Mouse (Mus musculus) left cerebral cortex, adult 18-20 months (tissue): Measurements from ENCODE around the gene Utf1. TPM values are rescaled to one million over a fixed set of nuclear protein-coding genes. Genes with fewer than 3 reads are reported as not detected.
A peak's percentile ranks its signal among the peaks of the same experiment; 100 is the strongest.

ENCODE experiments used
- DNase-seq, 2 experiments: peaks; one replicate each; pipeline ENCODE4 v3.0.0; 2021 to 2022; ENCODE audit warnings: low spot score in 2 of 2, mixed read lengths in 1 of 2
- total RNA-seq, 2 experiments: library from RNA; stranded (reverse); gene quantifications; 2 replicates each; pipeline ENCODE4 v1.2.3; 2021

Gene Utf1
- total RNA-seq, 2 experiments from 2014 or later, result not detected

- DNase-seq, result no peak
These were observed 6.5 kb upstream of the Utf1 start for GRCm38 (mm10) chr7:139937138-139937537.

- DNase-seq, result no peak
These were observed 5.8 kb upstream of the Utf1 start for GRCm38 (mm10) chr7:139937810-139938209.

GRCm38 (mm10) chr7:139940476-139941209 lies 2.9 kb upstream of the Utf1 start:
- DNase-seq, result no peak

GRCm38 (mm10) chr7:139944291-139945240 lies 977 bp downstream of the Utf1 start:
- DNase-seq, result no peak

GRCm38 (mm10) chr7:139945516-139945915 lies 1.9 kb downstream of the Utf1 start:
- DNase-seq, result no peak

- no peak for DNase-seq
These were observed 2.4 kb downstream of the Utf1 start for GRCm38 (mm10) chr7:139946032-139946431.

GRCm38 (mm10) chr7:139949893-139950282 lies 6.3 kb downstream of the Utf1 start:
- DNase-seq, result no peak

GRCm38 (mm10) chr7:139950283-139950971 lies 6.8 kb downstream of the Utf1 start:
- DNase-seq, result no peak

- DNase-seq, result no peak
These were observed 7.5 kb downstream of the Utf1 start for GRCm38 (mm10) chr7:139951079-139951478.

- DNase-seq, result no peak
These were observed 8.5 kb downstream of the Utf1 start for GRCm38 (mm10) chr7:139951991-139952633.

GRCm38 (mm10) chr7:139955505-139955904 lies 11.9 kb downstream of the Utf1 start:
- no peak for DNase-seq

- DNase-seq, result no peak
These were observed 13.1 kb downstream of the Utf1 start for GRCm38 (mm10) chr7:139956658-139957057.

GRCm38 (mm10) chr7:139957437-139957836 lies 13.8 kb downstream of the Utf1 start:
- DNase-seq, result no peak

GRCm38 (mm10) chr7:139957958-139958357 lies 14.4 kb downstream of the Utf1 start:
- no peak for DNase-seq

GRCm38 (mm10) chr7:139961141-139961540 lies 17.6 kb downstream of the Utf1 start:
- DNase-seq, result no peak

GRCm38 (mm10) chr7:139963814-139964213 lies 20.2 kb downstream of the Utf1 start:
- DNase-seq, result no peak

- DNase-seq, result no peak
These were observed 23.6 kb downstream of the Utf1 start for GRCm38 (mm10) chr7:139967175-139967574.

GRCm38 (mm10) chr7:139968428-139968827 lies 24.8 kb downstream of the Utf1 start:
- no peak for DNase-seq

- DNase-seq, result peak; percentile 82 to 95
These were observed 25.9 kb downstream of the Utf1 start for GRCm38 (mm10) chr7:139969348-139970130.

- DNase-seq, result no peak
These were observed 26.8 kb downstream of the Utf1 start for GRCm38 (mm10) chr7:139970216-139970919.
